Mouse (Mus musculus) layer of hippocampus, postnatal 25 days (tissue): Measurements from ENCODE around the gene Hemgn. TPM values are rescaled to one million over a fixed set of nuclear protein-coding genes. Genes with fewer than 3 reads are reported as not detected.

Experiments used
- DNase-seq, 2 experiments: peaks; one replicate each; pipeline ENCODE4 v3.0.0; 2022; ENCODE audit warnings: mixed read lengths in 2 of 2, low spot score in 1 of 2; ENCODE audit errors: extremely low spot score in 1 of 2
- total RNA-seq, 2 experiments: library from RNA; stranded (reverse); gene quantifications; 2 replicates each; pipeline ENCODE4 v1.2.3; 2021

The Hemgn gene
- total RNA-seq, 2 experiments from 2014 or later, result not detected

GRCm38 (mm10) chr4:46418851-46419250 is 5.5 kb upstream of the Hemgn start:
- DNase-seq, result no peak

- no peak for DNase-seq
Measured at GRCm38 (mm10) chr4:46417491-46417890, 4.2 kb upstream of the Hemgn start.

- DNase-seq, result no peak
Measured at GRCm38 (mm10) chr4:46412113-46412512, 1.2 kb downstream of the Hemgn start.

- no peak for DNase-seq
Measured at GRCm38 (mm10) chr4:46411489-46411888, 1.8 kb downstream of the Hemgn start.

GRCm38 (mm10) chr4:46410677-46411076 is 2.6 kb downstream of the Hemgn start:
- no peak for DNase-seq

GRCm38 (mm10) chr4:46406966-46407703 is 6.2 kb downstream of the Hemgn start:
- no peak for DNase-seq

GRCm38 (mm10) chr4:46404042-46404795 is 9.1 kb downstream of the Hemgn start:
- DNase-seq, result no peak

- DNase-seq, result no peak
Measured at GRCm38 (mm10) chr4:46398839-46399238, 14.5 kb downstream of the Hemgn start.

GRCm38 (mm10) chr4:46395736-46396135 is 17.6 kb downstream of the Hemgn start:
- no peak for DNase-seq

GRCm38 (mm10) chr4:46394388-46394787 is 18.9 kb downstream of the Hemgn start:
- DNase-seq, result no peak

- DNase-seq, result peak; percentile 21 to 77
Measured at GRCm38 (mm10) chr4:46390390-46390970, 22.8 kb downstream of the Hemgn start.

GRCm38 (mm10) chr4:46389612-46390341 is 23.5 kb downstream of the Hemgn start:
- DNase-seq, result peak in 1 of 2 experiments; percentile 17

GRCm38 (mm10) chr4:46389013-46389611 is 24.2 kb downstream of the Hemgn start, which contains the start of gene Trmo:
Trmo (minus strand) TSS chr4:46389437.
- peak; percentile 93 to 95 for DNase-seq

- DNase-seq, result no peak
Measured at GRCm38 (mm10) chr4:46388556-46388955, 24.8 kb downstream of the Hemgn start.

GRCm38 (mm10) chr4:46374869-46375368 is 38.4 kb downstream of the Hemgn start:
- DNase-seq, result peak; percentile 65 to 75

- peak in 1 of 2 experiments; percentile 20 for DNase-seq
Measured at GRCm38 (mm10) chr4:46374455-46374854, 38.9 kb downstream of the Hemgn start.

- DNase-seq, result peak in 1 of 2 experiments; percentile 26
Measured at GRCm38 (mm10) chr4:46371030-46371429, 42.3 kb downstream of the Hemgn start.

GRCm38 (mm10) chr4:46370406-46370805 is 42.9 kb downstream of the Hemgn start:
- DNase-seq, result no peak

GRCm38 (mm10) chr4:46369070-46369469 is 44.2 kb downstream of the Hemgn start:
- no peak for DNase-seq

GRCm38 (mm10) chr4:46367487-46367959 is 45.8 kb downstream of the Hemgn start:
- no peak for DNase-seq
